Mouse (Mus musculus) brain, embryonic 14.5 days (tissue): ENCODE measurements around the gene Cers6.

Experiments used
- CTCF ChIP-seq: fragments of 200-500 bp; IDR thresholded peaks from 2 replicates; pipeline ENCODE4 v1.5.1; 2012; ENCODE audit warnings: inconsistent platforms, mild to moderate bottlenecking, moderate library complexity, borderline replicate concordance; ENCODE audit not compliant: insufficient read depth, insufficient read length; ENCODE audit errors: extremely low read depth
- POLR2A ChIP-seq: fragments of 200-500 bp; IDR thresholded peaks from 2 replicates; pipeline ENCODE4 v1.6.1; 2012; ENCODE audit warnings: mild to moderate bottlenecking, inconsistent platforms, borderline replicate concordance; ENCODE audit not compliant: poor library complexity, insufficient read depth, insufficient read length, severe bottlenecking; ENCODE audit errors: extremely low read depth

DNA sequence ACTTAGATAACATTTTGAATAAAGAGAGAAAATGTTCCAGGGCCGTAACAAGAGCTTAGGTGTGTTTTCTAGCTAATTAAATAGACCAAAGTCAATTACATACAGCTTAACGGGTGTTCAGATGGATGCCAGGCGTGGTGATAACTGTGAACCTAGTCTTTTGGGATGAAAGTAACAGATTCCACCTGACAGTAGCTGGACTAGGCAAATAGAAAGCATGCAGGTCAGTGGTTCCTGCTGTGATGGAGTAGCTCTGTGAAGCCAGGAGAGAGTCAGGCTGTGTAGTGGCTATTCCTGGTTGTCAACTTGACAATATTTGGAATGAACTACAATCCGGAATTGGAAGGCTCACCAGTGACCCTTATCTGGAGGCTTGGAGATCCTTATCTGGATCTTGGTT is 56.3 kb downstream of the Cers6 start:
- TF ChIP-seq CTCF (no peak), POLR2A (no peak)
